In genomic region chrX:12252680-12253021, GRCm38 (mm10) we compare ENCODE assay signal across 8 mouse cellular contexts.
DNase-seq lines count a peak whose midpoint lies in the region; ATAC-seq and TF ChIP-seq lines count a peak whose summit lies in the region.

No protein-coding gene starts in this region.

- 4% methylated on average over 16 of the region's 16 CpGs for WGBS in heart, embryonic 15.5 days
- WGBS in forebrain, embryonic 13.5 days, result 15% methylated on average over 16 of the region's 16 CpGs
- 7% methylated on average over 16 of the region's 16 CpGs for WGBS in liver, embryonic 15.5 days (ENCODE audit: insufficient replicate concordance)

- no peak overlapping the region for H3K27ac ChIP-seq in heart, embryonic 15.5 days
- H3K27ac ChIP-seq in forebrain, embryonic 13.5 days, result no peak overlapping the region
- peak overlapping the region; percentile 66 for H3K27ac ChIP-seq in liver, embryonic 15.5 days (replicated peaks)

- peak overlapping the region; percentile 49 for H3K4me3 ChIP-seq in heart, embryonic 15.5 days
- H3K4me3 ChIP-seq in E14TG2a.4 (replicated peaks; ENCODE audit: low read length), result peak overlapping the region; percentile 55
- peak overlapping the region; percentile 25 for H3K4me3 ChIP-seq in forebrain, embryonic 13.5 days
- H3K4me3 ChIP-seq in liver, embryonic 15.5 days (replicated peaks), result peak overlapping the region; percentile 45

- no peaks in the 10 kb centered on the region for H3K4me1 ChIP-seq in heart, embryonic 15.5 days (replicated peaks)
- peaks cover 16% of the 10 kb centered on the region for H3K4me1 ChIP-seq in E14TG2a.4 (replicated peaks; ENCODE audit: low read depth, low read length)
- peaks cover 3% of the 10 kb centered on the region; the same call in 1 of the 2 replicates for H3K4me1 ChIP-seq in forebrain, embryonic 13.5 days
- H3K4me1 ChIP-seq in liver, embryonic 15.5 days (replicated peaks), result peaks cover 4% of the 10 kb centered on the region; the same call in 1 of the 2 replicates

- no peaks in the 10 kb centered on the region for H3K27me3 ChIP-seq in heart, embryonic 15.5 days
- H3K27me3 ChIP-seq in E14TG2a.4 (ENCODE audit: insufficient read depth, low read length), result no peaks in the 10 kb centered on the region
- H3K27me3 ChIP-seq in forebrain, embryonic 13.5 days, result no peaks in the 10 kb centered on the region
- peaks cover 6% of the 10 kb centered on the region; the same call in 1 of the 2 replicates for H3K27me3 ChIP-seq in liver, embryonic 15.5 days

- H3K36me3 ChIP-seq in heart, embryonic 15.5 days, result no peaks in the 10 kb centered on the region
- H3K36me3 ChIP-seq in E14TG2a.4 (ENCODE audit: insufficient read depth, low read length), result no peaks in the 10 kb centered on the region
- H3K36me3 ChIP-seq in forebrain, embryonic 13.5 days (ENCODE audit: poor library complexity, severe bottlenecking), result no peaks in the 10 kb centered on the region
- no peaks in the 10 kb centered on the region for H3K36me3 ChIP-seq in liver, embryonic 15.5 days (replicated peaks)

- peak overlapping the region; percentile 75 for H3K4me2 ChIP-seq in heart, embryonic 15.5 days
- peak overlapping the region; percentile 55 for H3K4me2 ChIP-seq in forebrain, embryonic 13.5 days
- H3K4me2 ChIP-seq in liver, embryonic 15.5 days, result peak overlapping the region; percentile 51

- TF ChIP-seq CTCF in E14TG2a.4 (conservative IDR thresholded peaks at IDR 0.05; ENCODE audit: low read length), result no peak

- 0 out of 2 replicates have a peak, but pooled peaks have one; percentile 7 for ATAC-seq in heart, embryonic 15.5 days (replicated peaks; ENCODE audit: insufficient number of reproducible peaks, insufficient read depth, low FRiP score, low read depth)
- ATAC-seq in forebrain, embryonic 13.5 days, result peak; percentile 57
- ATAC-seq in liver, embryonic 15.5 days (ENCODE audit: insufficient read depth), result peak; percentile 20

- H3K9ac ChIP-seq in heart, embryonic 15.5 days, result peak overlapping the region; percentile 52
- no peak overlapping the region for H3K9ac ChIP-seq in forebrain, embryonic 13.5 days
- H3K9ac ChIP-seq in liver, embryonic 15.5 days, result no peak overlapping the region

- no peak for DNase-seq in heart, adult 11 months
- DNase-seq in cerebellum, postnatal 10 days, result no peak
- no peak for DNase-seq in layer of hippocampus, adult 9-11 months
- no peak for DNase-seq in gastrocnemius, postnatal 10 days

- H3K9me3 ChIP-seq in heart, embryonic 15.5 days (replicated peaks), result no peaks in the 10 kb centered on the region
- peaks cover 10% of the 10 kb centered on the region for H3K9me3 ChIP-seq in E14TG2a.4 (ENCODE audit: low read length)
- H3K9me3 ChIP-seq in forebrain, embryonic 13.5 days (replicated peaks), result no peaks in the 10 kb centered on the region
- H3K9me3 ChIP-seq in liver, embryonic 15.5 days (replicated peaks), result no peaks in the 10 kb centered on the region

Comparison
In these comparisons a context has a peak if more than half of its experiments do, and no peak if none do; other contexts are left out.
1. ATAC-seq: peak in every context shown above with its lines; median percentile 57 in forebrain, embryonic 13.5 days; 20 in liver, embryonic 15.5 days; 7 in heart, embryonic 15.5 days.